Mouse (Mus musculus): Measurements from ENCODE around the gene Krtap10-4. TPM values are rescaled to one million over a fixed set of nuclear protein-coding genes. Genes with fewer than 3 reads are reported as not detected.

Krtap10-4 gene
- total and polyA plus RNA-seq, 3 experiments, result not detected

- Histone ChIP-seq H3K36me3 (ENCODE audit: control insufficient read depth in 1 of 2, insufficient read depth in 2 of 2, low read length in 2 of 2) (no peaks in the 10 kb centered on the region), H3K4me1 (ENCODE audit: control insufficient read depth in 1 of 2, insufficient read depth in 2 of 2, low read length in 2 of 2) (peaks cover 0 to 6% of the 10 kb centered on the region in 2 experiments; a peak in 1 of 4 replicates), H3K4me3 (ENCODE audit: control insufficient read depth in 1 of 2, insufficient read depth in 1 of 2, low read depth in 2 of 2, low read length in 2 of 2) (no peak within 1 kb of the TSS), H3K27me3 (ENCODE audit: control insufficient read depth in 1 of 2, insufficient read depth in 2 of 2, low read length in 2 of 2) (peaks cover 0 to 5% of the 10 kb centered on the region in 2 experiments; a peak in 1 of 4 replicates), H3K27ac (ENCODE audit: control insufficient read depth, low read depth, low read length) (no peak within 1 kb of the TSS), H3K79me2 (ENCODE audit: control insufficient read depth, insufficient read depth, low read length, poor library complexity) (no peaks in the 10 kb centered on the region), H3K9me3 (replicated peaks; ENCODE audit: insufficient read depth, low read length) (no peaks in the 10 kb centered on the region), H3K9ac (ENCODE audit: control insufficient read depth, low read depth, low read length, poor library complexity, severe bottlenecking) (no peak within 1 kb of the TSS)
- no peak for TF ChIP-seq POLR2AphosphoS2 (IDR thresholded peaks at IDR 0.05; ENCODE audit: low read length)
- no peak for TF ChIP-seq HCFC1 (IDR thresholded peaks at IDR 0.05; ENCODE audit: low read depth, low read length)
- no peak for TF ChIP-seq ZNF384 (IDR thresholded peaks at IDR 0.05; ENCODE audit: low read depth, low read length)
- no peak for TF ChIP-seq POLR2AphosphoS5 (IDR thresholded peaks at IDR 0.05; ENCODE audit: borderline replicate concordance, low read depth, low read length)
- TF ChIP-seq ZMIZ1 (IDR thresholded peaks at IDR 0.05; ENCODE audit: low read depth, low read length), result no peak
- TF ChIP-seq GATA1 (IDR thresholded peaks at IDR 0.05; ENCODE audit: low read depth, low read length), result no peak
- TF ChIP-seq ZKSCAN1 (IDR thresholded peaks at IDR 0.05; ENCODE audit: low read depth, low read length), result no peak
- no peak for TF ChIP-seq KAT2A (conservative IDR thresholded peaks at IDR 0.05; ENCODE audit: low read depth, low read length)
- no peak for TF ChIP-seq MAFK (IDR thresholded peaks at IDR 0.05; ENCODE audit: borderline replicate concordance, low read depth, low read length)
- DNase-seq (ENCODE audit: low read depth, low spot score), result no peak
Measured at GRCm38 (mm10) chr10:77861675-77862074, 34.8 kb upstream of the Krtap10-4 start, which contains the start of gene Gm3285. Gene Gm3285 (plus strand): TSS chr10:77861975.

GRCm38 (mm10) chr10:77852559-77852958 lies 25.7 kb upstream of the Krtap10-4 start, which contains the start of gene Gm10318:
Gene Gm10318 (plus strand): TSS chr10:77852859.
- Histone ChIP-seq H3K4me1 (ENCODE audit: control insufficient read depth in 1 of 2, insufficient read depth in 2 of 2, low read length in 2 of 2) (no peaks in the 10 kb centered on the region), H3K36me3 (ENCODE audit: control insufficient read depth in 1 of 2, insufficient read depth in 2 of 2, low read length in 2 of 2) (no peaks in the 10 kb centered on the region), H3K9ac (ENCODE audit: control insufficient read depth, low read depth, low read length, poor library complexity, severe bottlenecking) (no peak within 1 kb of the TSS), H3K9me3 (replicated peaks; ENCODE audit: insufficient read depth, low read length) (no peaks in the 10 kb centered on the region), H3K27ac (ENCODE audit: control insufficient read depth, low read depth, low read length) (no peak within 1 kb of the TSS), H3K79me2 (ENCODE audit: control insufficient read depth, insufficient read depth, low read length, poor library complexity) (no peaks in the 10 kb centered on the region), H3K4me3 (ENCODE audit: control insufficient read depth in 1 of 2, insufficient read depth in 1 of 2, low read depth in 2 of 2, low read length in 2 of 2) (no peak within 1 kb of the TSS), H3K27me3 (ENCODE audit: control insufficient read depth in 1 of 2, insufficient read depth in 2 of 2, low read length in 2 of 2) (peaks cover 0 to 3% of the 10 kb centered on the region in 2 experiments; a peak in 2 of 4 replicates)
- TF ChIP-seq ZKSCAN1 (IDR thresholded peaks at IDR 0.05; ENCODE audit: low read depth, low read length), result no peak
- no peak for TF ChIP-seq MYB (IDR thresholded peaks at IDR 0.05; ENCODE audit: low read depth, low read length)
- no peak for TF ChIP-seq ETS1 (IDR thresholded peaks at IDR 0.05; ENCODE audit: low read depth, low read length)
- no peak for TF ChIP-seq POLR2AphosphoS5 (IDR thresholded peaks at IDR 0.05; ENCODE audit: borderline replicate concordance, low read depth, low read length)
- no peak for TF ChIP-seq SIN3A (IDR thresholded peaks at IDR 0.05; ENCODE audit: low read length)
- no peak for DNase-seq (ENCODE audit: low read depth, low spot score)

GRCm38 (mm10) chr10:77847538-77847937 lies 20.6 kb upstream of the Krtap10-4 start:
- no peak overlapping the region for H3K4me3 ChIP-seq (ENCODE audit: control insufficient read depth in 1 of 2, insufficient read depth in 1 of 2, low read depth in 2 of 2, low read length in 2 of 2)
- H3K27me3 ChIP-seq (ENCODE audit: control insufficient read depth in 1 of 2, insufficient read depth in 2 of 2, low read length in 2 of 2), result peaks cover 3 to 6% of the 10 kb centered on the region in 2 experiments; a peak in 3 of 4 replicates
- H3K9me3 ChIP-seq (replicated peaks; ENCODE audit: insufficient read depth, low read length), result no peaks in the 10 kb centered on the region
- H3K9ac ChIP-seq (ENCODE audit: control insufficient read depth, low read depth, low read length, poor library complexity, severe bottlenecking), result no peak overlapping the region
- no peaks in the 10 kb centered on the region for H3K36me3 ChIP-seq (ENCODE audit: control insufficient read depth in 1 of 2, insufficient read depth in 2 of 2, low read length in 2 of 2)
- no peaks in the 10 kb centered on the region for H3K4me1 ChIP-seq (ENCODE audit: control insufficient read depth in 1 of 2, insufficient read depth in 2 of 2, low read length in 2 of 2)
- TF ChIP-seq SMC3 (IDR thresholded peaks at IDR 0.05; ENCODE audit: low read depth, low read length) (no peak), GABPA (IDR thresholded peaks at IDR 0.05; ENCODE audit: low read depth, low read length) (no peak), NRF1 (IDR thresholded peaks at IDR 0.05; ENCODE audit: insufficient read depth, low read depth, low read length, poor library complexity, severe bottlenecking) (no peak), GATA1 (IDR thresholded peaks at IDR 0.05; ENCODE audit: low read depth, low read length) (no peak), JUND (IDR thresholded peaks at IDR 0.05; ENCODE audit: low read depth, low read length) (no peak), ETS1 (IDR thresholded peaks at IDR 0.05; ENCODE audit: low read depth, low read length) (no peak)
- no peak for DNase-seq (ENCODE audit: low read depth, low spot score)
- no peak overlapping the region for H3K27ac ChIP-seq (ENCODE audit: control insufficient read depth, low read depth, low read length)
- H3K79me2 ChIP-seq (ENCODE audit: control insufficient read depth, insufficient read depth, low read length, poor library complexity), result no peaks in the 10 kb centered on the region

Measured in MEL (cell line).